Mouse (Mus musculus): Measurements from ENCODE around the gene Kank2.

DNA sequence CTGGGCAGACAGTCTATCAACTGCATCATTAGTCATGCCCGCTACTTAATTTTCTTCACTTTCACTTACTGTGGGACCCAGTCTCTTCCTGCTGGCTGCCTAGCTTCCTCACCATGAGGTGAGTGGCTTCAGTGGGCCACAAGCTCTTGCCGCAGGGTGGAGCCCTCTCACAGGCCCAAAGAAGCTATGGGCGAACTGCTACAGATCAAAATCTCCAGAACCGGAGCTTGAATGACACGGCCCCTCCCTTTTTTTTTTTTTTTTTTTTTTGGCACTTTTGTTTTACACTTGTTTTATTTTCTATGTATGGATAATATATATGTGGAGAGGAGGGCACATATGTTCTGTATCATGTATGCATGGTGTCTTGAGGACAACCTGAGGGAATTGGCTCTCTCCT lies 12.6 kb upstream of the Kank2 start:
- TF ChIP-seq CTCF (IDR thresholded peaks at IDR 0.05) (no peak), EP300 (IDR thresholded peaks at IDR 0.05) (no peak)
